Mouse (Mus musculus) kidney, postnatal 4 days (tissue): ENCODE measurements around the gene Apoc3.
A peak's percentile ranks its signal among the peaks of the same experiment; 100 is the strongest.

Source experiments
- DNase-seq, 2 experiments: peaks; one replicate each; pipeline ENCODE4 v3.0.0; 2021; ENCODE audit warnings: mixed read lengths in 2 of 2

The Apoc3 gene

GRCm38 (mm10) chr9:46235596-46235648 is at the start of gene Apoc3:
TSS of gene Apoc3 (minus strand) at chr9:46235636.
- no peak for DNase-seq

GRCm38 (mm10) chr9:46282631-46283436 is 47.4 kb upstream of the Apoc3 start, which contains the start of gene Bud13:
TSS of gene Bud13 (plus strand) at chr9:46283008.
- peak; percentile 97 to 98 for DNase-seq

DNA sequence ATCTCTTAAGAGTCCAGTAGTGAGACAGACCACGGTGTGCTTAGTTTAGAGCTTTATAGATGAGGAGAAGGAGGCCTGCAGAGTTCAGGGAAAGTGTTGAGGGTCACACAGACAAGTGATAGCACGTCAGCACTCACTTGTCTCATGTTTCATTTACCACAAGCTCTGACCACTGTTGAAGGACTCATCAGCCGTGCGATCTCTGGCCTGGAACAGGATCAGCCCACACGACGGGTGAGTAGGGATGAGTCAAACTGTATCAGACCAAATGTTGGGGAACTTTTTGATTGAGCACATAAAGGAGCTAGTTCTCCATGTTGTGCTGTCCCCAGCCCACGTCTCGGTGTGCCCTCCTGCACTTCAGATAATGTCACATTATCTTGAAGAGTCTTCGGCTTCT is 39.1 kb upstream of the Apoc3 start:
- DNase-seq: no peak

DNA sequence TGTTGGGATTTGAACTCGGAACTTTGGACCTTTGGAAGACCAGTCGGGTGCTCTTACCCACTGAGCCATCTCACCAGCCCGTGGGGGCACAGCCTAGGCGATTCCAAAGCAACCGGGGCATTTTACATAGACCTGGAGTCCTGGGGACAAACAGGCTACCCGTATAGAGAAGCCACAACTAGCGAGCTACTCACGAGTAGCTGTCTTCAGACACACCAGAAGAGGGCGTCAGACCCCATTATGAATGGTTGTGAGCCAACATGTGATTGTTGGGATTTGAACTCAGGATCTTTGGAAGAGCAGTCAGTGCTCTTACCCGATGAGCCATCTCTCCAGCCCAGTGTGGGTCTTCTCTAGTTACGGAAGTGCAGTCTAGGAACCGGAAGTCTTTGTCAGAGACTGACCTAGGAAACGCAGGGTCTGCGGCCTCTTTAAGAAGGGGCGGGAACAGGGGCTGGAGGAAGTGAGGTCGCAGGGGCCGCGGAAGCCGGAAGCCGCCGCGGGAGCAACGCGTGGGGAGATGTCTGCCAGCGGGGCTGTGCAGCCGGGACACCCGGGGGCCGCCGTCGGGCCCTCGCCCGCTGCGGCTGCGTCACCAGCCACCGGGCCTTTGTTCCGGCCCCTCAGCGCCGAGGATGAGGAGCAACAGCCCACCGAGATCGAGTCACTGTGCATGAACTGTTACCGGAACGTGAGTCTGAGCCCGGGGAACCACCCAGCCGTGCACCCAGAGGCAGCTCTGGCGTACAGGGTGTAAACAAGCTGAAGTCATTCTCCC is 37.4 kb upstream of the Apoc3 start, which contains the start of gene Zpr1:
Zpr1 (plus strand) TSS at position 388 of the 778 bp plus-strand sequence.
- peak; percentile 90 to 93 for DNase-seq

- no peak for DNase-seq
Observed at GRCm38 (mm10) chr9:46272070-46272469, 36.6 kb upstream of the Apoc3 start.

DNA sequence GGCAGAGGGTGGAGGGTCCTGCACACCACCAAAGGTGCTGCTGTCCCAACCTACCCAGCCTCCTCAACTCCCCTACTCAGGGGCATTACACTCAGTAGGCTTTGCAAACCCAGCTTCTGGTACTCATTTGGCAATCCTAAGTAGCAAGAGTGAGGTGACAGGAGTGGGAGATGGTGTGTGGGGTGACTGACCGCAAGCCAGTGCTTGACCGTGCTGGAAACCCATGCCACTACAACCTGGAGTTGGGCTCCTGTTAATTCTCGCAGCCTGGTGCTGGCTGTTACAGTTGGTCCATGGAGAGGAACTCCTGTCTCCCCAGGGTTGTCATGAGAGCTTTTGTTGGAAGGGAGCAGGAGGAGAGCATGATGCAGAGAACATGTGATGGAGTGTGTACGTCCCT is 35.3 kb upstream of the Apoc3 start:
- no peak for DNase-seq

- DNase-seq: no peak
Observed at GRCm38 (mm10) chr9:46269125-46269524, 33.7 kb upstream of the Apoc3 start.

- DNase-seq: no peak
Observed at GRCm38 (mm10) chr9:46268343-46268873, 33.0 kb upstream of the Apoc3 start, which contains the start of gene Apoa5. TSS of gene Apoa5 (plus strand) at chr9:46268633.

GRCm38 (mm10) chr9:46261131-46261530 is 25.7 kb upstream of the Apoc3 start:
- DNase-seq: no peak

GRCm38 (mm10) chr9:46259111-46259510 is 23.7 kb upstream of the Apoc3 start:
- no peak for DNase-seq

DNA sequence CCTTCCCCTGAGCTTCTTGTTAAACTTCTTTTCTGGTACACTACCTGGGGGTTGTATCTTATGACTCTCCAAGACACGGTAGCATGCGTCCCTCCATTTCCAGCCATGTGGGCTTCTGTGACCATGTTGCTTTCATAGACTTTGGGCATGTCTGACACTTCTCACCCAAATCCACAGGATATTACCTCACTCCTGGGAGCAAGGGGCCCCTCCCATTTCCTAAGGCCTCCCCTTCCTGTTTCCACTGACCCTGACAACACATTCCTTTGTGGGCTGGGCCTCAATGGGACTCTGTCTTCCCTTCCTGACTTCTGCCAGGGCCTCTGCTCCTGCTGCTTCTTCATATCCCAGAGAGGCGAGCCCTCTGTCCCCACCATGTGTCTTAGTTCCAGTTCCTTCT is 22.1 kb upstream of the Apoc3 start:
- DNase-seq: peak in 1 of 2 experiments; percentile 21

GRCm38 (mm10) chr9:46256658-46257385 is 21.4 kb upstream of the Apoc3 start:
- no peak for DNase-seq

DNA sequence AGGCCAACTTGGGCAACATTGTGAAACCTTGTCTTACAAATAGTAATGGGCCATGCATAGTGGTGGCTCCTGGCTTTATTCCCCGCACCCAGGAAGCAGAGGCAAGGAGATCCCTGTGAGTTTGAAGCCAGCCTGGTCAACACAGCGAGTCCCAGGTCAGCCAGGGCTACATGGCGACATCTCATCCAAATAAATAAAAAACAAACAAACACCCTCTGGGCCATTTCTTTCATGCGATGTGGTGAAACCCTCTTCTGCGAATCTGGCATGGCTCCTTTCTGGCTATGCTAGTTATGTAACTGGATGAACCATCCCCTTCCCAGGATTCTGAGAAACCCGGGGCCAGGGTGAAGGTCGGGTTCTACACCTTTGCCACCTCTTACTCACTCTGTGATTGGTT is 20.7 kb upstream of the Apoc3 start:
- DNase-seq: no peak

GRCm38 (mm10) chr9:46246752-46247324 is 11.4 kb upstream of the Apoc3 start:
- peak; percentile 73 to 77 for DNase-seq

DNA sequence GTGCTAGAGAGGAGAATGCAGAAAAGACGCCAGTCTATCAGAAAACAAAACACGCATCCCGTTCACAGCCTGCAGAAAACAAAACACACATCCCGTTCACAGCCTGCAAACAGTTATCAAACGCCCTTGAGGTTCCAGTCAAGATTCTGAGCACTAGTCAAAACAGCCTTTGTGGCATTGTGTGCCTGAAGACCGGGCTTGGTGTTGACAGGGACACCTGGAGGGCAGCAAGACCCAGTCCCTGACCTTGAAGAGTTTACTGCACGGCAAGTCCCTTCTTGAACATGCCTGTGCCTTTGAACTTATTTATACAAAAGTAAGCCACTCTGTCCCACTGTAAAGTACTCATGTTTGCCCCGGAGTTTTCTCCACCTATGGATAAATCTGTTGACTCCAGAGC is 8.1 kb upstream of the Apoc3 start:
- no peak for DNase-seq

GRCm38 (mm10) chr9:46243122-46243521 is 7.7 kb upstream of the Apoc3 start:
- DNase-seq: no peak

DNA sequence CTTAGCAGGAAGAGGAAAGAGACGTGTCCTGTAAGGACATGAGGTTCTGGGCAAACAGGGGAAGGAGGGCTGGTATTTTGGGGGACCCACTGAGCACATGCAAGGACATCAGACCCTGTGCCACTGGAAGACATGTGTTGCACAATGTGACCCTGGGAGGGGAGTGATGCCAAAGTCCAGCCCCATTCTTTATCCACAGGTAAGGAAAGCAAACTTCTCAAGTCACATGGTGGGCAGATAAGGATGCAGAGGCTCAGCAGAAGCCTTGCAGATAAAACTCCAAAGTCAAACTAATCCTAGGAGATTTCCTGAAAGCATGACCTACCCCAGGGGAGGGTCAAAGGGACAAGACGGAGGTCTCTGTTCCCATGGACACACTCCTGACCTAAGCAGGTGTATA is 6.4 kb upstream of the Apoc3 start:
- DNase-seq: no peak

- no peak for DNase-seq
Observed at GRCm38 (mm10) chr9:46240526-46241153, 5.2 kb upstream of the Apoc3 start, which contains the start of gene Apoa4. TSS of gene Apoa4 (plus strand) at chr9:46240696.

GRCm38 (mm10) chr9:46238850-46239249 is 3.4 kb upstream of the Apoc3 start:
- DNase-seq: no peak

DNA sequence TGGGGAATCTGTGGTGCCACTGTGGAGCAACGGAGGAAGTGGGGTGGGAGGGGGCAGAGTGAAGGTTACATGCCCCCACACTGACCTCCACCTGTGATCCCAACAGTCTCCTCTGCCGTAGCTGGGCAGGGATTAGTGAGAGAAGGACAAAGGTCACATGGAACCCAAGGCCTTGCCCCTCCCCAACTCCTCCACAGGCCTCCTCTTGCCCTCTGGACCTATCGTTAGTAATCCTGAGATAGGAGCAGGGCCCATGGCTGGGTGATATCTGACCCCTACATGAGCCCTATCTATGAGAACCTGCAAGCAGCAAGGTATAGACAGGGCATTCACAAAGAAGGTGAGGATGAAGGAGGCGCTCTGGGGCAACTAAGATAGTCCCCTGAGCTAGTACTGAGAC is 213 bp upstream of the Apoc3 start:
- DNase-seq: no peak

DNA sequence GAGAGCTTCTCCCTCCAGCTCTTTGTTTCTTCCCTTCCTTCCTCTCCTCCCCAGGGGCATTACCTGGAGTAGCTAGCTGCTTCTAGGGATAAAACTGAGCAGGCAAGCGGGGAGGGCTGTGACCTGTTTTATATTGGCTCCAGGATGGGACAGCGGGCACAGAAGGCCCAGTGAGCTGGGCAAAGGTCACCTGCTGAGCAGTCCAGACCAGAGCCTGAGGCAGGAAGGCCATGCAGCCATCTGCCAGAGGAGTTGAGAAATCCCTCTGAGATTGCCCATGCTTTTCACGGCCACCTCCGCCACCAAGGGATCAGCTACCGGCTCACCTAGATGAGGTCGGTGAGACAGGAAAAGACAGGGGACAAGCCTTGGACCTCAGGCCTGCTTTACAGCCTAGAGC is 240 bp downstream of the Apoc3 start:
- DNase-seq: peak in 1 of 2 experiments; percentile 40

DNA sequence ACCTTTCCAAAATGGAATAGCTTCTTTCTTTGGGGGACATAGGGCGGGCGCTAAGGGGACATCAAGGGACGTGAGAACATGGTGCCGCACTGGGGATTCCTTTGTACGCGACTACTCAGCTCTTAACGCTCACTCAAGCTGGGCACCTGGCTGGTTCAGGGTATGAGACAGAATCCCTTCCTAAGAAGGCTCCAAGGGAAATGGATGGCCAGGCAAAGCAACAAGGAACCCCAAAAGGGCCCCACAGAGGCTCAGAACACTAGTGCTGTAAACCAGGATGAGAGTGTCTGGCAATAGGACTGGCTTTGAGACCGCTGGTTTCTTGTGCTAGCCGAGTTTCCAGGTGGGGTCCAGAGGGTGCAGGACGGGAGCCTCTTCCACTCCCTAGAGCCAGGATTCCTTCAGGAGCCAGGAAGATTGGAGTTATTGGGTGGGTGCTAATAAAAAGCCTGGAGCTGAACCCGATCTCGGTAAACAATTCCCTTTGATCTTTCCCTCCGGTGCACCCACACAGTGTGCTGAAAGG is 4.9 kb downstream of the Apoc3 start:
- DNase-seq: no peak
